Mouse (Mus musculus): ENCODE measurements around the gene Wfikkn2. TPM values are rescaled to one million over a fixed set of nuclear protein-coding genes. Genes with fewer than 3 reads are reported as not detected.

The Wfikkn2 gene
- polyA plus RNA-seq (2014; fragmentation: Nextera tagmentation; extraction: Ambion mirVana), result 1.1 and 1.8 TPM in 2 replicates

DNA sequence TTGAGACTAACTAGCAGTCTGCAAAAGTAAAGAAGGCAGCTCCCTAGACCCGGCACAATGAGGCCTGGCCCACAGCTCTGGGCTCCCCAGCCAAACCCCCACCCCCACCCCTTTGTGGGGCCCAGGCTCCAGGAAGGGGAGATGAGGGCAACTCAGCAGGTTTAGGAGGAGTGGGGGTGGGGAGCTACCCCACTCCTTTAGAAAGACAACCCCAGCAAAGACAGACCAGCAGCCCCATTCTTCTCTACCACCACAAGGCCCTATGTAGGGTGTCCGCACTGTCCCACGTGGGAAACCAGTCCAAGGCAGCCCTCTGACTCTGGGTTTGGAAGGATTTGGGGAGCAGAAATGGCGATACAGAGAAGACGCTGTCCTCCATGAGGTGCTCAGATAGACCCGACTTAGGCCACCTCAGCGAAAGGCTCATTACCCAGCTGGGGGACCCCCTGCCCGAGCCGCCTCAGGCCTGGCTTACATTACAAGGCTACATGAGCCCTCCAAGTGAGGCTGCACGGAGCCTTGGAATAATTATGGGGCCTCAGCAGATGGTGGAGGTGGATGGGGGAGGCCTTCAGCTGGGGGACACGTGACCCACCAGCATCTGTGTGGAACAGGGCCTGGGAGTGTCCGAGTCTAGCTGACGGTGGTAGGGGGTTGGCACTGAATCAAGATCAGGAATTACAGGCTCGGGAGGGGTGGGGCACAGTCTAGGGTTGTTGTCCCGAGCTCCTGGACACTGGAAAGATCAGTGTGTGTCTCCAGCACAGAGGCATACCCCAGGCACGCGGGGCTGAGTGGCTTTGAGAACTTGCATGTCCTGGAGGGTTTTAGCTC, at the start of gene Wfikkn2:
TSS of gene Wfikkn2 (minus strand) at position 51 of the 834 bp plus-strand sequence.
- H3K4me2 ChIP-seq, result no peak within 1 kb of the TSS
- WGBS (ENCODE audit: insufficient replicate concordance), result 52% methylated on average over 17 of the region's 17 CpGs
- peak; percentile 53 for ATAC-seq (replicated peaks; ENCODE audit: insufficient number of reproducible peaks, low FRiP score, low TSS enrichment)
- H3K27me3 ChIP-seq (ENCODE audit: control insufficient read depth, insufficient read depth, low read length), result peaks cover 14% of the 10 kb centered on the region; the same call in 1 of the 2 replicates
- H3K9ac ChIP-seq (ENCODE audit: low read depth, low read length), result no peak within 1 kb of the TSS
- no peaks in the 10 kb centered on the region for H3K36me3 ChIP-seq (ENCODE audit: control insufficient read depth, insufficient read depth, low read length)
- peaks cover 16% of the 10 kb centered on the region for H3K4me1 ChIP-seq (ENCODE audit: control insufficient read depth, insufficient read depth, low read length)
- H3K4me3 ChIP-seq (ENCODE audit: low read depth, low read length), result no peak within 1 kb of the TSS
- no peaks in the 10 kb centered on the region for H3K9me3 ChIP-seq (replicated peaks; ENCODE audit: control insufficient read depth, low read length)
- H3K27ac ChIP-seq (ENCODE audit: low read depth, low read length), result no peak within 1 kb of the TSS

DNA sequence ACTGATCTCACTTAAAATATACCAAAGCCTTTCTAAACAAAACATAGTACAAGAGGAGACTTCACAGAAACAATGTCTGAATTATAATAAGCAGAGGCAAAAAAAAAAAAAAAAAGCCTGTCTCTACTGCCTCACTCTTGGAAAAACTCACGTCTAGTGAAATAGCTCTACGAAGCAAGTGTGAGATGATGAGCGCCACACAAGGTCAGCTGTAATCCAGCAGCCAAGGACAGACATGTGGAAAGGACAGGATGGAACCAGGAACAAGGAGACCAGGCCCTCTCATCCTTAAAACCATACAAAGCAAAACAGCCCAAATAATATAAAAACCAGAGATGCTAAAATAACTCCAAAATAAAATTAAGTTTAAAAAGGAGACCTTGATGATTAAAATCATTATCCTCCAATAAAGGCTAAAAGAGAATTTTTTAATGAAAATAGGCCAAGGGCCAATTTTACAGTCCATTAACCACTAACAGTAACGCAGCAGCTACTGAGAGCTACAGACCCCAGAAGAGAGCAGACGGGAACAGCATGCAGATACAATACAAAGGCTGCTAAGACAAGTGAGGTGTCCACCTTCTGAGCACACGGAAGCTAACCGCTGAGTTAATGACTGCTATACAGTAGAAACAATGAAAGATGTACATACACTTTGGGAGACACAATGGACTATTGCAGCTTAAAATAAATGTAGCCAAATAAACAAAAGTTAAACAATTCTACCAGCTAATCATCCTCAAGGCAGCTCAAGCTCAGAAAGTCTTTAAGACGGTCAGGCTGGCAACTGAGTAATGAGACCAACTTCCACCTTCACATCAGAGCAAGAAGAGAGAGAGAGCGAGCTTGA, 49.4 kb upstream of the Wfikkn2 start:
- Histone ChIP-seq H3K4me1 (ENCODE audit: control insufficient read depth, insufficient read depth, low read length) (no peaks in the 10 kb centered on the region), H3K27me3 (ENCODE audit: control insufficient read depth, insufficient read depth, low read length) (no peaks in the 10 kb centered on the region), H3K4me3 (ENCODE audit: low read depth, low read length) (no peak overlapping the region), H3K9ac (ENCODE audit: low read depth, low read length) (no peak overlapping the region), H3K27ac (ENCODE audit: low read depth, low read length) (no peak overlapping the region), H3K4me2 (no peak overlapping the region), H3K36me3 (ENCODE audit: control insufficient read depth, insufficient read depth, low read length) (peaks cover 50% of the 10 kb centered on the region), H3K9me3 (replicated peaks; ENCODE audit: control insufficient read depth, low read length) (no peaks in the 10 kb centered on the region)
- ATAC-seq (replicated peaks; ENCODE audit: insufficient number of reproducible peaks, low FRiP score, low TSS enrichment), result no peak
- WGBS (ENCODE audit: insufficient replicate concordance), result 80% methylated on average over 9 of the region's 9 CpGs

- Histone ChIP-seq H3K9me3 (replicated peaks; ENCODE audit: control insufficient read depth, low read length) (no peaks in the 10 kb centered on the region), H3K4me3 (ENCODE audit: low read depth, low read length) (no peak overlapping the region), H3K36me3 (ENCODE audit: control insufficient read depth, insufficient read depth, low read length) (peaks cover 52% of the 10 kb centered on the region), H3K27ac (ENCODE audit: low read depth, low read length) (no peak overlapping the region), H3K4me1 (ENCODE audit: control insufficient read depth, insufficient read depth, low read length) (no peaks in the 10 kb centered on the region), H3K4me2 (no peak overlapping the region), H3K27me3 (ENCODE audit: control insufficient read depth, insufficient read depth, low read length) (no peaks in the 10 kb centered on the region), H3K9ac (ENCODE audit: low read depth, low read length) (no peak overlapping the region)
- ATAC-seq (replicated peaks; ENCODE audit: insufficient number of reproducible peaks, low FRiP score, low TSS enrichment), result no peak
- WGBS (ENCODE audit: insufficient replicate concordance), result 79% methylated on average over 10 of the region's 10 CpGs
Observed at GRCm38 (mm10) chr11:94290062-94290740, 44.4 kb upstream of the Wfikkn2 start.

DNA sequence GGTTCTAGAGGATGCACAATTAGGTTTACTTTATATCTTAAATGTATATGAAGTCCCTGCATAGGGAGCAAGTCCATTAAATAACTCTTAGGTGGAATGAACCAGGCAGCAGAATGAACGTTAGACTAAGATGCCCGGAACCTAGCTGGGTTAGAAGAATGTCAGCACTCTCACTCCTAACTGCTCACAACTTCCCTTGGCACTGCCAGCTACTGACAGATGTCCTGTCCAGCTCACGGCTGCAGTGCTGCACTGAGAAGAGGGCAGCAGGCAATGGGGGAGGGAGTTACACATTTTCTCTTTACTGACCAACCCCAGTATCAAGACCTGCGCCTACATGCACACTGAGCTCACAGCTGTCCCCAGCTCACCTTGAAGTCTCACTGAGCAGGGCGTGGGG, 41.3 kb upstream of the Wfikkn2 start:
- Histone ChIP-seq H3K27me3 (ENCODE audit: control insufficient read depth, insufficient read depth, low read length) (no peaks in the 10 kb centered on the region), H3K4me2 (no peak overlapping the region), H3K9me3 (replicated peaks; ENCODE audit: control insufficient read depth, low read length) (no peaks in the 10 kb centered on the region), H3K9ac (ENCODE audit: low read depth, low read length) (no peak overlapping the region), H3K4me3 (ENCODE audit: low read depth, low read length) (no peak overlapping the region), H3K27ac (ENCODE audit: low read depth, low read length) (no peak overlapping the region), H3K36me3 (ENCODE audit: control insufficient read depth, insufficient read depth, low read length) (peaks cover 34% of the 10 kb centered on the region), H3K4me1 (ENCODE audit: control insufficient read depth, insufficient read depth, low read length) (no peaks in the 10 kb centered on the region)
- no peak for ATAC-seq (replicated peaks; ENCODE audit: insufficient number of reproducible peaks, low FRiP score, low TSS enrichment)
- 90% methylated on average over 5 of the region's 5 CpGs for WGBS (ENCODE audit: insufficient replicate concordance)

DNA sequence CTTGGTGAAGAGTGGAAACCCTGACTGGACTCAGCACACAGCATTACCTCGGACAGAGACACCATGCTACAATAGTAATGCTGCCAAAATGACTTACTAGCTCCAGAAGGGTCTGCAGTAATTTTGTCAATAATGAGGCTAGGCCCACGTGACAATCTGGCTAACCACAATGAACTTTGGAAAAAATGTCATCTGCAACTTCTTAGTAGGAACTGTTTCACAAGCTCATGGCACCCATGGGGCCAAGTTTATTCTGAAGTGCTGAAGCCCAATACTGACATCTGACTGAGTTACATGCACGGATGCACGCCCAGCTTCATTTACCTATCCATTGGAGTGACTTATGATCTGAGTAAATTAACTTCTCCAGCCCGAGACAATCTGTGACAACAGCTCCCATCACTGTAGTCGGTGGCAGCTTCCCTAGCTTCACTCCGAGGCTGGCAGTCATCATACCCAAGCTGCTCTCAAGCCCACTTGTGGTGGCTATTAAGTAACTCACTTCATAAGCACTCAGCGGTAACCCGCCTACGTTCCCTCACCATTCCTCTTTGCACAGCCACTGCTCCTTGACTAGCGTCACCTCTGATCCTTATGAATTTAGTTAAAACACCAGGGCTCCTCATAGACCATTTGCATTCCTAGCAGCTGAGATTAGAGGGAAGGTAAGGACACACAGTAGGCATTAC, 40.2 kb upstream of the Wfikkn2 start:
- Histone ChIP-seq H3K27ac (ENCODE audit: low read depth, low read length) (no peak overlapping the region), H3K4me3 (ENCODE audit: low read depth, low read length) (no peak overlapping the region), H3K27me3 (ENCODE audit: control insufficient read depth, insufficient read depth, low read length) (no peaks in the 10 kb centered on the region), H3K9ac (ENCODE audit: low read depth, low read length) (no peak overlapping the region), H3K36me3 (ENCODE audit: control insufficient read depth, insufficient read depth, low read length) (peaks cover 34% of the 10 kb centered on the region), H3K4me2 (no peak overlapping the region), H3K4me1 (ENCODE audit: control insufficient read depth, insufficient read depth, low read length) (no peaks in the 10 kb centered on the region), H3K9me3 (replicated peaks; ENCODE audit: control insufficient read depth, low read length) (no peaks in the 10 kb centered on the region)
- WGBS (ENCODE audit: insufficient replicate concordance), result 91% methylated on average over 11 of the region's 11 CpGs
- no peak for ATAC-seq (replicated peaks; ENCODE audit: insufficient number of reproducible peaks, low FRiP score, low TSS enrichment)

DNA sequence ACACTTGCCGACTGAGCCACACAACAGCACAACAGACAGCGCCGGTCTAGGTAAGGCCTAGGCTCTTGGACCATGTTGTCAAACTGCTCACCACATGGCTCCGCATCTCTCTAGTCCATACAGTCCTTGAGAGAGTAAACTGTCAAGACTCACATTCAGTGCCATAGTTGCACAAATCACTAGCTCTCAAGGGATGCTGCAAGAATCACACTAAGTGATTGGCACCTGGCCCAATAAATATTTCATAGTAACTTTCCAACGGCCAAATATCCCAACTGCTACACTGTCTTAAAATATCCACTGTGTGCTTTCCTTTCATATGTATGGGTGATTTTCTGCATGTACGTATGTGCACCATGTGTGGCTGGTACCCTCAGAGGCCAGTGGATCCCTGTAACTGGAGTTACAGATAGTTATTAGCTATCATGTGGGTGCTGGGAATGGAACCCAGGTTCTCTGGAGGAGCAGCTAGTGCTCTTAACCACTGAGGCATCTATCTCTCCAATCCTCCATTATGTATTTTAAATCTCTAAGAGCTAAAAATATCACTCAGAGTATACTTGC, 37.8 kb upstream of the Wfikkn2 start:
- Histone ChIP-seq H3K9ac (ENCODE audit: low read depth, low read length) (no peak overlapping the region), H3K27me3 (ENCODE audit: control insufficient read depth, insufficient read depth, low read length) (no peaks in the 10 kb centered on the region), H3K4me1 (ENCODE audit: control insufficient read depth, insufficient read depth, low read length) (no peaks in the 10 kb centered on the region), H3K4me3 (ENCODE audit: low read depth, low read length) (no peak overlapping the region), H3K36me3 (ENCODE audit: control insufficient read depth, insufficient read depth, low read length) (peaks cover 21% of the 10 kb centered on the region), H3K4me2 (no peak overlapping the region), H3K9me3 (replicated peaks; ENCODE audit: control insufficient read depth, low read length) (no peaks in the 10 kb centered on the region), H3K27ac (ENCODE audit: low read depth, low read length) (no peak overlapping the region)
- 88% methylated on average over 6 of the region's 6 CpGs for WGBS (ENCODE audit: insufficient replicate concordance)
- ATAC-seq (replicated peaks; ENCODE audit: insufficient number of reproducible peaks, low FRiP score, low TSS enrichment), result no peak

DNA sequence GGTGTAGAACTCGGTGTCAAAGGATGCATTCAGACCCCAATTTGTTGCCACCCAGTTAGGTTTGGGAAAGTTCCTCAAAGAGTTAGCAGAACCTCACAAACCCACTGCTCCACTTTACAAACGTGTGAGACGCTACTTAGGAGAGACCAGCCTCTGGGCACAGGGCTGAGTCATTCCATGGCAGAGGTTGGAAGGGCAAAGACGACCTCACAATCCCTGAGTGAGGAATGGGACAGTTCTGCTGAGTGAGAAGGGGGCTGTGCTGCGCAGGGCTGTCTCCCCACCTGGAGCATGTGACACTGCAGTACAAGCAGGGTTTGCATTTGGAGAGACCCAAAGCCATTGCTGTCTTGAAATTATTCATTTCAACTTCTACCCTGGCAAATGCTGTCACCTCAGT, 36.5 kb upstream of the Wfikkn2 start:
- Histone ChIP-seq H3K9me3 (replicated peaks; ENCODE audit: control insufficient read depth, low read length) (no peaks in the 10 kb centered on the region), H3K27me3 (ENCODE audit: control insufficient read depth, insufficient read depth, low read length) (no peaks in the 10 kb centered on the region)

More for the DNA sequence above, 36.5 kb upstream of the Wfikkn2 start:
- peaks cover 11% of the 10 kb centered on the region for H3K36me3 ChIP-seq (ENCODE audit: control insufficient read depth, insufficient read depth, low read length)
- no peak overlapping the region for H3K9ac ChIP-seq (ENCODE audit: low read depth, low read length)
- no peak overlapping the region for H3K4me3 ChIP-seq (ENCODE audit: low read depth, low read length)
- H3K4me1 ChIP-seq (ENCODE audit: control insufficient read depth, insufficient read depth, low read length), result no peaks in the 10 kb centered on the region
- no peak for ATAC-seq (replicated peaks; ENCODE audit: insufficient number of reproducible peaks, low FRiP score, low TSS enrichment)
- H3K27ac ChIP-seq (ENCODE audit: low read depth, low read length), result no peak overlapping the region
- 58% methylated on average over 5 of the region's 5 CpGs for WGBS (ENCODE audit: insufficient replicate concordance)
- no peak overlapping the region for H3K4me2 ChIP-seq

All from heart, embryonic 11.5 days (tissue).